Mouse (Mus musculus) liver, postnatal 0 days (tissue): ENCODE data around the gene Cryaa. TPM values are rescaled to one million over a fixed set of nuclear protein-coding genes. Genes with fewer than 3 reads are reported as not detected.

Experiments used
- ATAC-seq: fragments of 200-750 bp; cut with Nextera tagmentation; 2 replicates; pipeline ENCODE4 v1.8.0; 2017; ENCODE audit warnings: mild to moderate bottlenecking, moderate library complexity
- DNase-seq: peaks from one replicate; pipeline ENCODE4 v3.0.0-alpha.2; 2016
- H3K27ac ChIP-seq: fragments of 300-500 bp; sonication (generic); 2 replicates; pipeline ENCODE4 v1.5.1; 2014; ENCODE audit warnings: antibody characterized with exemption, moderate library complexity, mild to moderate bottlenecking, low read depth
- H3K27me3 ChIP-seq: fragments of 300-500 bp; sonication (generic); 2 replicates; pipeline ENCODE4 v1.6.1; 2014; ENCODE audit warnings: low read length, control low read depth, mixed read lengths; ENCODE audit not compliant: insufficient read depth
- H3K36me3 ChIP-seq: fragments of 300-500 bp; sonication (generic); replicated peaks from 2 replicates; pipeline ENCODE4 v1.6.1; 2014; ENCODE audit warnings: mild to moderate bottlenecking, control low read depth, low read length, moderate library complexity, mixed read lengths; ENCODE audit not compliant: insufficient read depth
- H3K4me1 ChIP-seq: fragments of 300-500 bp; sonication (generic); 2 replicates; pipeline ENCODE4 v1.6.1; 2014; ENCODE audit warnings: antibody characterized with exemption, mild to moderate bottlenecking, control low read depth; ENCODE audit not compliant: insufficient read depth
- H3K4me2 ChIP-seq: fragments of 300-500 bp; sonication (generic); 2 replicates; pipeline ENCODE4 v1.6.1; 2014; ENCODE audit warnings: low read depth, mild to moderate bottlenecking, low read length, moderate library complexity, mixed read lengths
- H3K4me3 ChIP-seq: fragments of 300-500 bp; sonication (generic); 2 replicates; pipeline ENCODE4 v1.5.1; 2014; ENCODE audit warnings: low read depth, low read length
- H3K9ac ChIP-seq: fragments of 300-500 bp; sonication (generic); replicated peaks from 2 replicates; pipeline ENCODE4 v1.6.1; 2014; ENCODE audit warnings: mild to moderate bottlenecking, moderate library complexity
- H3K9me3 ChIP-seq: fragments of 300-500 bp; sonication (generic); 2 replicates; pipeline ENCODE4 v1.6.1; 2016; ENCODE audit warnings: mild to moderate bottlenecking, control low read depth, low read length, mixed read lengths
- CTCF ChIP-seq: sonication (generic); IDR thresholded peaks from 2 replicates; pipeline ENCODE4 v1.5.1; 2016; ENCODE audit warnings: antibody characterized with exemption, low read depth
- EP300 ChIP-seq: IDR thresholded peaks from 2 replicates; pipeline ENCODE4 v1.6.1; 2016; ENCODE audit warnings: antibody characterized with exemption, low read depth, mild to moderate bottlenecking
- WGBS: fragments of 180-500 bp; shearing (Covaris S2); extraction: QIAGEN DNeasy Blood & Tissue Kit; methylation state at CpG from one replicate; pipeline ENCODE4 v1.1.7; 2014; ENCODE audit not compliant: insufficient replicate concordance; 5-methylcytosine and 5-hydroxymethylcytosine counted together
- polyA plus RNA-seq: library from polyadenylated mRNA; unstranded; fragments of >200 nt; fragmentation: Nextera tagmentation; extraction: Ambion mirVana; gene quantifications from 2 replicates; pipeline ENCODE4 v1.2.1, GENCODE M21; 2015

Cryaa gene
- polyA plus RNA-seq, 1 experiment from 2014 or later, result not detected

GRCm38 (mm10) chr17:31668306-31668705 is 9.3 kb upstream of the Cryaa start:
- DNase-seq (no peak), ATAC-seq (no peak)
- Histone ChIP-seq H3K9ac (no peak overlapping the region), H3K4me1 (peaks cover 7% of the 10 kb centered on the region; the same call in 1 of the 2 replicates), H3K9me3 (no peaks in the 10 kb centered on the region), H3K4me2 (no peak overlapping the region), H3K36me3 (no peaks in the 10 kb centered on the region), H3K27ac (no peak overlapping the region), H3K4me3 (no peak overlapping the region), H3K27me3 (no peaks in the 10 kb centered on the region)
- WGBS, result 67% methylated on average over 9 of the region's 9 CpGs
- no peak for TF ChIP-seq CTCF
- TF ChIP-seq EP300, result no peak

- Histone ChIP-seq H3K9ac (no peak overlapping the region), H3K36me3 (no peaks in the 10 kb centered on the region), H3K9me3 (no peaks in the 10 kb centered on the region), H3K27ac (no peak overlapping the region), H3K4me1 (peaks cover 4% of the 10 kb centered on the region; the same call in 1 of the 2 replicates), H3K4me2 (no peak overlapping the region), H3K27me3 (no peaks in the 10 kb centered on the region), H3K4me3 (no peak overlapping the region)
- DNase-seq (no peak), ATAC-seq (no peak)
- TF ChIP-seq EP300 (no peak), CTCF (no peak)
- 59% methylated on average over 11 of the region's 11 CpGs for WGBS
These were observed 7.4 kb upstream of the Cryaa start for GRCm38 (mm10) chr17:31670163-31670562.

GRCm38 (mm10) chr17:31671698-31672097 is 5.9 kb upstream of the Cryaa start:
- DNase-seq, result no peak
- Histone ChIP-seq H3K4me3 (no peak overlapping the region), H3K9me3 (no peaks in the 10 kb centered on the region), H3K9ac (no peak overlapping the region), H3K27me3 (0 out of 2 replicates have a peak, but pooled peaks cover 2% of the 10 kb centered on the region), H3K27ac (no peak overlapping the region), H3K4me2 (0 out of 2 replicates have a peak overlapping the region, but pooled peaks have one; percentile 2), H3K36me3 (no peaks in the 10 kb centered on the region), H3K4me1 (peaks cover 4% of the 10 kb centered on the region; the same call in 1 of the 2 replicates)
- peak; percentile 64; the same call in 1 of the 2 replicates for ATAC-seq
- 61% methylated on average over 8 of the region's 8 CpGs for WGBS
- no peak for TF ChIP-seq EP300
- no peak for TF ChIP-seq CTCF

GRCm38 (mm10) chr17:31672279-31672678 is 5.3 kb upstream of the Cryaa start:
- Histone ChIP-seq H3K36me3 (no peaks in the 10 kb centered on the region), H3K27ac (no peak overlapping the region), H3K4me1 (peaks cover 4% of the 10 kb centered on the region; the same call in 1 of the 2 replicates), H3K9me3 (no peaks in the 10 kb centered on the region), H3K9ac (no peak overlapping the region), H3K27me3 (0 out of 2 replicates have a peak, but pooled peaks cover 2% of the 10 kb centered on the region), H3K4me3 (no peak overlapping the region), H3K4me2 (0 out of 2 replicates have a peak overlapping the region, but pooled peaks have one; percentile 2)
- peak; percentile 47; the same call in 1 of the 2 replicates for ATAC-seq
- no peak for TF ChIP-seq CTCF
- no peak for TF ChIP-seq EP300
- no peak for DNase-seq
- WGBS, result 68% methylated on average over 12 of the region's 12 CpGs

- Histone ChIP-seq H3K9me3 (no peaks in the 10 kb centered on the region), H3K4me2 (no peak overlapping the region), H3K4me3 (no peak overlapping the region), H3K27me3 (0 out of 2 replicates have a peak, but pooled peaks cover 5% of the 10 kb centered on the region), H3K36me3 (no peaks in the 10 kb centered on the region), H3K27ac (no peak overlapping the region), H3K9ac (no peak overlapping the region), H3K4me1 (peaks cover 4% of the 10 kb centered on the region; the same call in 1 of the 2 replicates)
- no peak for TF ChIP-seq CTCF
- no peak for TF ChIP-seq EP300
- WGBS, result 57% methylated on average over 1 of the region's 1 CpGs
- ATAC-seq, result no peak
- DNase-seq, result no peak
These were observed 3.2 kb upstream of the Cryaa start for GRCm38 (mm10) chr17:31674426-31674825.

- 0 out of 2 replicates have a peak, but pooled peaks cover 8% of the 10 kb centered on the region for H3K27me3 ChIP-seq
- H3K27ac ChIP-seq, result no peak overlapping the region
- no peak overlapping the region for H3K4me3 ChIP-seq
- H3K9me3 ChIP-seq, result no peaks in the 10 kb centered on the region
- no peaks in the 10 kb centered on the region for H3K4me1 ChIP-seq
- H3K36me3 ChIP-seq, result no peaks in the 10 kb centered on the region
- H3K4me2 ChIP-seq, result no peak overlapping the region
- TF ChIP-seq CTCF (no peak), EP300 (no peak)
- 20% methylated on average over 2 of the region's 2 CpGs for WGBS
- DNase-seq, result no peak
- ATAC-seq, result no peak
- no peak overlapping the region for H3K9ac ChIP-seq
These were observed 2.8 kb downstream of the Cryaa start for GRCm38 (mm10) chr17:31680450-31680849.
